Mouse (Mus musculus): ENCODE results near the gene Far2.

- no peak for TF ChIP-seq CTCF (IDR thresholded peaks at IDR 0.05; ENCODE audit: low read depth, low read length)
- no peak for TF ChIP-seq POLR2A (IDR thresholded peaks at IDR 0.05; ENCODE audit: insufficient read depth, low read length)
- no peak for TF ChIP-seq EP300 (IDR thresholded peaks at IDR 0.05; ENCODE audit: insufficient read depth, low read depth, low read length)
Measured at GRCm38 (mm10) chr6:148207522-148207921, 160.5 kb downstream of the Far2 start.
